Mouse (Mus musculus) forebrain, embryonic 13.5 days (tissue): Measurements from ENCODE around the gene Nfe2. TPM values are rescaled to one million over a fixed set of nuclear protein-coding genes. Genes with fewer than 3 reads are reported as not detected.

Source experiments
- ATAC-seq: fragments of 200-750 bp; cut with Nextera tagmentation; 2 replicates; pipeline ENCODE4 v1.8.0; 2017
- H3K27ac ChIP-seq: fragments of 300-500 bp; sonication (generic); 2 replicates; pipeline ENCODE4 v1.5.1; 2015; ENCODE audit warnings: inconsistent platforms, mild to moderate bottlenecking, moderate library complexity
- H3K27me3 ChIP-seq: fragments of 300-500 bp; sonication (generic); 2 replicates; pipeline ENCODE4 v1.6.1; 2015; ENCODE audit warnings: mild to moderate bottlenecking, inconsistent platforms
- H3K36me3 ChIP-seq: fragments of 300-500 bp; sonication (generic); 2 replicates; pipeline ENCODE4 v1.6.1; 2015; ENCODE audit warnings: mild to moderate bottlenecking, inconsistent platforms; ENCODE audit not compliant: poor library complexity, severe bottlenecking
- H3K4me1 ChIP-seq: fragments of 300-500 bp; sonication (generic); 2 replicates; pipeline ENCODE4 v1.6.1; 2015; ENCODE audit warnings: inconsistent platforms
- H3K4me2 ChIP-seq: fragments of 300-500 bp; sonication (generic); 2 replicates; pipeline ENCODE4 v1.6.1; 2015; ENCODE audit warnings: inconsistent platforms, mild to moderate bottlenecking, moderate library complexity
- H3K4me3 ChIP-seq: fragments of 300-500 bp; sonication (generic); 2 replicates; pipeline ENCODE4 v1.5.1; 2015; ENCODE audit warnings: mild to moderate bottlenecking, inconsistent platforms
- H3K9ac ChIP-seq: fragments of 300-500 bp; sonication (generic); 2 replicates; pipeline ENCODE4 v1.6.1; 2015; ENCODE audit warnings: mild to moderate bottlenecking, inconsistent platforms
- H3K9me3 ChIP-seq: fragments of 300-500 bp; sonication (generic); replicated peaks from 2 replicates; pipeline ENCODE4 v1.6.1; 2016; ENCODE audit warnings: inconsistent platforms
- WGBS: fragments of 180-500 bp; shearing (Covaris S2); methylation state at CpG from one replicate; pipeline ENCODE4 v1.1.7; 2015; 5-methylcytosine and 5-hydroxymethylcytosine counted together
- microRNA counts: library from miRNA; unstranded; fragments of <30 nt; microRNA quantifications from one replicate; lab custom pipeline; 2016
- microRNA-seq: library from miRNA; unstranded; fragments of <30 nt; microRNA quantifications from one replicate; pipeline ENCODE4, GENCODE M21; 2016
- polyA plus RNA-seq: library from polyadenylated mRNA; unstranded; fragments of >200 nt; fragmentation: Nextera tagmentation; extraction: Ambion mirVana; gene quantifications from 2 replicates; pipeline ENCODE4 v1.2.1, GENCODE M21; 2015

Nfe2 gene
- polyA plus RNA-seq, 1 experiment from 2014 or later: 0.57 TPM

- no peaks in the 10 kb centered on the region; the same call in 1 of the 2 replicates for H3K36me3 ChIP-seq
- H3K27ac ChIP-seq: no peak overlapping the region
- no peaks in the 10 kb centered on the region for H3K9me3 ChIP-seq
- H3K4me2 ChIP-seq: no peak overlapping the region
- H3K27me3 ChIP-seq: no peaks in the 10 kb centered on the region
- 68% methylated on average over 3 of the region's 3 CpGs for WGBS
- no peak overlapping the region for H3K9ac ChIP-seq
- no peak for ATAC-seq
- H3K4me1 ChIP-seq: peaks cover 23% of the 10 kb centered on the region
- no peak overlapping the region for H3K4me3 ChIP-seq
Observed at GRCm38 (mm10) chr15:103227022-103227421, 31.2 kb downstream of the Nfe2 start.

DNA sequence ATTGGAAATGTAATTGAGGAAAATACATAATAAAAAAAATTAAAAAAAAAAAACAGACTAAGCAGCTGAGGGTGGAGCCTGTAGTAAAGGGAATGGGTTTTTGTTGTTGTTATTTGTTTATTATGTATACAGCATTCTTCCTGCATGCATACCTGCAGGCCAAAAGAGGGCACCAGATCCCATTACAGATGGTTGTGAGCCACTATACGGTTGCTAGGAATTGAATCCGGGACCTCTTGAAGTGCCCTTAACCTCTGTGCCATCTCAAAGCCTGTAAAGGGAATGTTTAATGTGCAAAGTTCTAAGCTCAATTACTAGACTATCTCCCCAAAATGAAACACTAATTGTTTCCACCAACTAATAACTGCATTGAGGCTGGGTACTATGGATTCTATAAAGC, 34.0 kb downstream of the Nfe2 start:
- WGBS: 86% methylated on average over 2 of the region's 2 CpGs
- H3K4me3 ChIP-seq: no peak overlapping the region
- H3K27ac ChIP-seq: no peak overlapping the region
- peaks cover 26% of the 10 kb centered on the region for H3K4me1 ChIP-seq
- no peak overlapping the region for H3K4me2 ChIP-seq
- H3K36me3 ChIP-seq: no peaks in the 10 kb centered on the region; the same call in 1 of the 2 replicates
- H3K27me3 ChIP-seq: no peaks in the 10 kb centered on the region
- no peaks in the 10 kb centered on the region for H3K9me3 ChIP-seq
- no peak overlapping the region for H3K9ac ChIP-seq
- no peak for ATAC-seq

GRCm38 (mm10) chr15:103221386-103221785, 36.8 kb downstream of the Nfe2 start:
- Histone ChIP-seq H3K9ac (no peak overlapping the region), H3K36me3 (no peaks in the 10 kb centered on the region; the same call in 1 of the 2 replicates), H3K9me3 (no peaks in the 10 kb centered on the region), H3K27me3 (no peaks in the 10 kb centered on the region), H3K4me1 (peaks cover 21% of the 10 kb centered on the region), H3K27ac (no peak overlapping the region), H3K4me2 (no peak overlapping the region), H3K4me3 (no peak overlapping the region)
- 100% methylated on average over 1 of the region's 1 CpGs for WGBS
- ATAC-seq: no peak

DNA sequence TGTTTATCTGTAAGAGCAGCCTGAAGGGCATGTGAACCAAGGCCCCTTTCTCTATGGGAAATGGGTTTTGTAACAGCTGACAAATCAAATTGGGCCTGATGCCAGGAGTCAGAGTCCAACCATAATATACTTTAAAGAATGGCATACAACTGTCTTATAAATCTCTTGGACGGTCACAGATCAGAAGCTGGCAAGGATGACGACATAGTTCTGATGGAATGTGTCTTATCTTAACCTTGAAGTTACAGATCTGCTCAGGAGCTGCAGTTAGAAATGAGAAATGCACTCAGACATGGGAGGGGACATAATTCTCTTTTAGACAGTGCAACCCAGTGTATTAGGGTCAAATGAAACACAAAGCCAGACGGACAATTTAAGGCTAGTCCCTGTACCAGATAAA, 37.4 kb downstream of the Nfe2 start:
- ATAC-seq: no peak
- H3K4me1 ChIP-seq: peaks cover 27% of the 10 kb centered on the region
- WGBS: 70% methylated on average over 3 of the region's 3 CpGs
- H3K4me3 ChIP-seq: no peak overlapping the region
- H3K36me3 ChIP-seq: no peaks in the 10 kb centered on the region; the same call in 1 of the 2 replicates
- H3K9ac ChIP-seq: no peak overlapping the region
- no peak overlapping the region for H3K27ac ChIP-seq
- H3K4me2 ChIP-seq: no peak overlapping the region
- no peaks in the 10 kb centered on the region for H3K9me3 ChIP-seq
- no peaks in the 10 kb centered on the region for H3K27me3 ChIP-seq

DNA sequence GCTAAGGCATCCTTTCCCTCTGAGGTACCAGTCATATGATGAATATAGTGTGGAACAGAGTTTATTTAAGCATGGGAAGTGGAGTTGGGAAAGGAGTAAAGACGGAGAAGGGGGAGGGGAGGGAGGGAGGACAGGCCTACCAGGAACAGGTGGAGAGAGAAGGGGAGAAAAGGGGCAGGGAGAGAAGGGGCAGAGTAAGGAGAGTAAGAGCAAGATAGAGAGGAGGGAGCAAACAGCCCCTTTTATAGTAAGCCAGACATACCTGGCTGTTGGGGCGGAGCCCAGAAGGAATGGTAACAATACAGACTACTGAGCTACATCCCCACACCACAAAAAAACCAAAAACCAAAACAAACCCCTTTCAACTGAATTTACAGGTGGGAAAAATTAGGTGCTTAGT, 42.2 kb downstream of the Nfe2 start:
- H3K27me3 ChIP-seq: no peaks in the 10 kb centered on the region
- H3K4me2 ChIP-seq: peak overlapping the region; percentile 65
- peak overlapping the region; percentile 94 for H3K27ac ChIP-seq
- WGBS: 11% methylated on average over 2 of the region's 2 CpGs
- ATAC-seq: peak; percentile 22; the same call in 1 of the 2 replicates
- peak overlapping the region; percentile 47 for H3K4me3 ChIP-seq
- peaks cover 20% of the 10 kb centered on the region for H3K36me3 ChIP-seq
- no peaks in the 10 kb centered on the region for H3K9me3 ChIP-seq
- H3K9ac ChIP-seq: peak overlapping the region; percentile 23
- H3K4me1 ChIP-seq: peaks cover 52% of the 10 kb centered on the region

GRCm38 (mm10) chr15:103214971-103215907, 43.0 kb downstream of the Nfe2 start:
- peak overlapping the region; percentile 65 for H3K4me2 ChIP-seq
- H3K36me3 ChIP-seq: peaks cover 28% of the 10 kb centered on the region
- peak overlapping the region; percentile 47 for H3K4me3 ChIP-seq
- WGBS: under 1% methylated on average over 15 of the region's 15 CpGs
- H3K27me3 ChIP-seq: no peaks in the 10 kb centered on the region
- H3K9me3 ChIP-seq: no peaks in the 10 kb centered on the region
- ATAC-seq: peak; percentile 98
- H3K27ac ChIP-seq: peak overlapping the region; percentile 94
- peak overlapping the region; percentile 64 for H3K9ac ChIP-seq
- peaks cover 48% of the 10 kb centered on the region for H3K4me1 ChIP-seq

DNA sequence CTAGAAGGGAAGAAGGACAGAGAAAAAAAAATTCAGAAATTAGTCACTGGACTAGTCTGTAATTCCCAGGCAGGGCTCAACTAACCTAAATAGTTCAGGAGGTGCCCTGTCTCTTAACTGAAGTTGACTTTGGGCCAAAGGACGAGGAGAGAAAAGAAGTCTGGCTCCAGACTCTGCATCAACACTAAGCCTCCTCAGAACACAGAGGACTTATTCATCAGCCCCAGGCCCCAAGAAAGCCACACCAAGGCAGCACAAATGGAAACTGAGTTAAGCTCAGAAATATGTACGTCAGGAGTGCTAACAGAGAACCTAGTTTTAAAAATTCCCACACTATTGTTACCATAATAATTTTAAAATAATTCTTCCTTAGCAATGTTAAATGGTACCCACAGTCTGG, 44.1 kb downstream of the Nfe2 start:
- Histone ChIP-seq H3K27me3 (no peaks in the 10 kb centered on the region), H3K4me2 (peak overlapping the region; percentile 56), H3K9ac (peak overlapping the region; percentile 56), H3K4me3 (peak overlapping the region; percentile 31), H3K4me1 (peaks cover 48% of the 10 kb centered on the region), H3K27ac (peak overlapping the region; percentile 73), H3K36me3 (peaks cover 38% of the 10 kb centered on the region), H3K9me3 (no peaks in the 10 kb centered on the region)
- 3% methylated on average over 2 of the region's 2 CpGs for WGBS
- no peak for ATAC-seq

DNA sequence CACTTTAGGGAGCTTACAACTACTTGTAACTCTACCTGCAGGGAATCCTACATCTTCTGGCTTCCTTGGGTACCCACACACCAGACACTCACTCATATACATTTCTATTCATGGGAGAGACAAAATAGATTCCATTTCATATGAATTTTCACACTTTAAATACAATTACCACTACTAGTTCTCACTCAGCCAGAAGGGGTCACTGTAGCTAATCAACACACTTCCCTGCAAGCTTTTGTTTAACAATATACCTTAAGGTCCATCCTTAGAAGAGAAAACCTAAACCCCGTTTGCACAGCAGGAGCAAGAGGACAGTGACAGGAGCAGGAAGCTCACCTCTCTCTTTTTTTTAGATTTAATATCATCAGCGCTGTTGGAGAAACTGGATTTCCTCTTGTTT, 53.0 kb downstream of the Nfe2 start:
- Histone ChIP-seq H3K4me2 (no peak overlapping the region), H3K27me3 (no peaks in the 10 kb centered on the region), H3K4me3 (no peak overlapping the region), H3K4me1 (no peaks in the 10 kb centered on the region), H3K9me3 (no peaks in the 10 kb centered on the region), H3K27ac (no peak overlapping the region), H3K36me3 (peaks cover 78% of the 10 kb centered on the region), H3K9ac (no peak overlapping the region)
- ATAC-seq: no peak
- WGBS: 58% methylated on average over 2 of the region's 2 CpGs

DNA sequence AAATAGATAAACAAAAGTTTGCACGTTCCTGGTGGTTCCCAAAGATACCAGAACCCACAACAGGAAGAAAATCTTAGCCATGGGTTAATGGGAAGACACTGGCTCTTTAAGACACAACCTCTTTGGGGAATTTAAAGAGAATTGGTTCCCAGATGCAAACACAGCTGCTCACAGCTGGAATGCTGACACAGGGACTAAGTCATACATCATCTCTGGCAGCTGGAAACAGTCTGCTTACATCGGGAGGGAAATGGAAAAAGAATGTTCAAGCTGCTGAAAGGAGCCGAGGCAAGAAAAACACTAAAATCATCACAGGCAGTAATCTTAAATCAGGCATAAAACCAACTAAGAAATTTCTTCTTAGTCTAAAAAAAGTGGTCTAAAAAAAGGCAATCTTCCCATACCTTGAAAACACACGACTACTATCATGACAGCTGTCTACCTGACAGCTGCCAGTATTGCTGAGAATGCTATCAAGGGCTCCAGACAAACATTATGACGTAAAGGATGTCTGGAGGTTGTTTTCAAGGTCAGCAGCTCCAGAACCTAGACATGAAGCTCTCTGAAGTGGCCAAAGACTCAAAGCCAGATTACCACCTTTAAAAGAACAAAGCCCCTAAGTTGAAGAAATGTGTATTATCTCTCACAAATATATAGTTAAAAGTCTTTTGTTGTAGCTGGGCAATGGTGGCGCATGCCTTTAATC, 56.0 kb downstream of the Nfe2 start:
- 80% methylated on average over 6 of the region's 6 CpGs for WGBS
- no peak overlapping the region for H3K4me3 ChIP-seq
- ATAC-seq: no peak
- no peak overlapping the region for H3K27ac ChIP-seq
- H3K36me3 ChIP-seq: peaks cover 78% of the 10 kb centered on the region
- H3K4me1 ChIP-seq: no peaks in the 10 kb centered on the region
- H3K27me3 ChIP-seq: no peaks in the 10 kb centered on the region
- H3K9me3 ChIP-seq: no peaks in the 10 kb centered on the region
- H3K9ac ChIP-seq: no peak overlapping the region
- no peak overlapping the region for H3K4me2 ChIP-seq

MicroRNA genes within 50 kb of the gene (microRNA counts, 519-probe panel; counts per million panel counts)
- microRNA mmu-miR-148b (lab: Ali Mortazavi, UCI): 4,555 counts per million, percentile 85 among the panel's probes with 10 or more counts

Small RNAs within 50 kb of the gene (microRNA-seq; reads per million reads assigned to microRNA genes)
- gene Mir148b: 241 reads per million, percentile 61 among the genes with 10 or more reads in this experiment

Other genes with a start within 250 kb of the Nfe2 start
- not detected in 2 replicates for gene Hoxc4, start 239.5 kb downstream of the Nfe2 start, polyA plus RNA-seq
- 24.4 and 27.3 TPM in 2 replicates for gene Smug1, start 91.3 kb downstream of the Nfe2 start, polyA plus RNA-seq
- 161 and 174 TPM in 2 replicates for gene Cbx5, start 18.6 kb downstream of the Nfe2 start, polyA plus RNA-seq
- 1,312 and 1,385 TPM in 2 replicates for gene Hnrnpa1, start 18.0 kb downstream of the Nfe2 start, polyA plus RNA-seq
- gene Copz1, start 14.3 kb upstream of the Nfe2 start, polyA plus RNA-seq: 219 and 232 TPM in 2 replicates
- gene Gpr84, start 52.2 kb upstream of the Nfe2 start, polyA plus RNA-seq: 0.30 and 0.41 TPM in 2 replicates
- gene Zfp385a, start 81.7 kb upstream of the Nfe2 start, polyA plus RNA-seq: 11.3 and 12.0 TPM in 2 replicates
- gene Itga5, start 108.4 kb upstream of the Nfe2 start, polyA plus RNA-seq: 7.7 and 8.0 TPM in 2 replicates
- gene Gtsf1, start 172.1 kb upstream of the Nfe2 start, polyA plus RNA-seq: not detected in 2 replicates
- gene Gtsf2, start 190.1 kb upstream of the Nfe2 start, polyA plus RNA-seq: not detected in 2 replicates
- gene Nckap1l, start 195.4 kb upstream of the Nfe2 start, polyA plus RNA-seq: 1.0 and 1.2 TPM in 2 replicates
- 60.5 and 61.6 TPM in 2 replicates for gene Pde1b, start 244.6 kb upstream of the Nfe2 start, polyA plus RNA-seq